Mouse (Mus musculus) T-helper 17 cell (primary cell): ENCODE measurements around the gene Ndst4.

Experiments used
- in situ Hi-C, 2 experiments: fragments of 300-600 bp; cut with MboI, MseI; formaldehyde crosslinking; loops; 1 replicate in 1 of 2; 2 replicates in 1 of 2; pipeline ENCODE4 v1.15.1; 2025; ENCODE audit warnings: high pct_unique_total_duplicates in 2 of 2

Ndst4 gene

DNA sequence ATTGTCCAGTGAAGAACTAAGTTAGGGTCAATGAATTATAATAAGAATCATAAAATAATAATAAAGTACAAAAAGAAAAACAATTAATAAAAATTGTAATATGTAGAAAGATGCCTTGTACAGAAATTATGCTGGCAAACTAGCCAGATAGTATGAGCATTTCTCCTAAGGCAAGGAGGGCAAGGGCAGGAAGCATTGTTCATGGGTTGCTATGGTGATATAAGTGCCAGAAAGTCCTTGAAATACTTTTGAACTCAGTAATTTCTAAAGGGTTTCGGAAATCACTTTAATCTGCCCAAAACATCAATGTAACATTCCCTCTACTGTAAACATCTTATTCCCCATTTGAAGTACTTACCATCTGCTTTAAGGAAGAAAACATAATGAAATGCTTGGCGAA, 319.1 kb downstream of the Ndst4 start:
- in situ Hi-C loops: no loop called here

DNA sequence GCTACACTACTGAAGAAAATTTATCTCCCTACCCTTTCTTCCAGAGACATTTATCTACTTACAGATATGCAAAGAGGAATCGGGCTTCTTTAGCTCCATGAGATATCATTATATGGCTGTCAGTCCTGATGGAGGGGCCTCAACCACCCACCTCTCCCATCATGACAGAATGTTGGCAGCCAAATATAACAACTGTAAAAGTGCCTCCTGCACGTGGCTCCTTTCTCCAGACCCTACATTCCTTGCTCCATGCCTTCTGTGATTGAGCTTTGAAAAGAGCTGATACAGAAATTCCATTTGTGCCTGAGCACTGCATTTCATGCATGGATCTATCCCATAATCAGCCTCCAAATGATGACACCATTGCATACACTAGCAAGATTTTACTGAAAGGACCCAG, 331.1 kb downstream of the Ndst4 start:
- in situ Hi-C loops: no loop called here

DNA sequence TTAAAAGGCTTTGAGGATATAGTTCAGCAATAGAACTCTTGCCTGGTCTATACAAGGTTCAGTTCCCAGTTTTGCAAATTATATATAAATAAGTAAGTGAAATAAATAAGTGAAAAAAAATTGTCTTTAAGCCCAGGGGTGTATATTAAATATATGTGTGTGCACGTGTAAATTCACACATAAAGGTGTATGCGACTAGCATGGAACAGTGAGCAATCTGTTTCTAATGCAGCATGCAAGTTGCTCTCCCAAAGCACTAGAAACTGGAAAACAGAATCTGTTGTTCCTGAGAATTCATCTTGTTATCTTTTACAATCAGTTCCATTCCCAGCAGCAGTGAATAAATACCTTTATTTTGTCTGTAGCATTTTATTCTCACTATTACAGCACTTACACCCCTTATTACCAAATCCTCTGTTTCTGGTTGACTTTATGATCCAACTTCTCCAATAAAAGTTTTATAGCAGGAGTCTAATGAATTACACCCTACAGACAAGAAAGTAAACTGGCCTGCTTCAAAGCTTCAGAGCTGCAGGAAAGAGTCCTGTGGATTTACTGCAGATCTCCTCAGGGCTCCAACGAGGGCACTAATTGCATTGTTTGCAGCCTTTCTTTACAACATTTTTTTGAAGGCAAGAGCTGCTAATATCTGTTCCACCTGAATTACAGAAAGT, 340.7 kb downstream of the Ndst4 start:
- in situ Hi-C loops: no loop called here

DNA sequence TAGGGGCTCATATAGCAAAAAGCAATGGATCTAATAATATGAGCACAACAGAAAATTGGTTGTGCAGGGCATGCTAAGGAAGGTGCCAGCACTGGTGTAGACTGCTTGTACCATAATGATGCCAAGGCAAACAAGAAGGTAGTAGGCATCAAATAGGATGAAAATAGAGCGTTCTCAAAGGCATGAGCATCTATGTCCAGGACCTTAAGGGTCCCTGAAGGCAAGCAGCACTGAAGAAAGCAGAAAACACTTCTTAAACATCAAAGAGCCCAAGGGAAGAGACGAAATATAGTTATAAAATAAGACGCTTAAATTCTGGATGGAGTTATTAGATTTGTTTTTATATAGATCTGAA, 341.2 kb downstream of the Ndst4 start:
- in situ Hi-C loops: no loop called here

DNA sequence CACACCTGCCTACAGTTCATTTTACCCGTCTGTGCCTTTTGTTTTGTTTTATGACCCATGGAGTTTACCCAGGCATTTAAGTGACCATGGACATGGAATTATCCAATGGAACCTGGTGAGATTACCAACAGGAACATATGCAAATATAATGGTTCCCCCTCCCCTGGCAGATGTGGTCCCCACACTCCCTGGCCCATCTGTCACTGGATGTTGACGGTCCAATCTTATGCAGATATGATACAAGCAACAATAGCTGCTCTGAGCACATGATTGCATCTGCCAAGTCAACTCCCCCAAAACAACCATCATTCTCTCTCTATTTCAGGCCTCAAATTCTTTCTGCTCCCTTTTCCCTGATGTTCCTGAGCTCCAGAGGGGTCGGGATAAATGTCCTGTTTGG, 342.5 kb downstream of the Ndst4 start:
- in situ Hi-C loops: no loop called here

DNA sequence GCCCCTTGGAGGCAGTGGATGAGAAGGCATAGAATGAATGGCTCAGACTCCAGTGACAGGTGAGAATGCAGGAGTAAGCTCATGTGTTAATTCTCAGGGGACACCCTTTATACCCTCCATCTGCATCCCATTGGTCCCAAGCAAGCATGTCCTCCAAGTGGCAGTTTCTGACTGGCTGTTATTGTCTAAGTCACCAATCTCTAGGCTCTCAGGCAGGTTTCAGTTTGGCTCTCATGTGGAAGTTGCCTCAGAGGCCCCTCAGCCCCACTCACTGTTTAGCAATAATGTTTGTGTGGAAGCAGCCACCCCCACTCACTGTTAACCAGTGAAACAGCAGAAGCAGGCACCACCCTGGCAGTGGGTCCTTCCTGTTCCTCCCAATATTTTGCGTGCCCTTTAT, 353.0 kb downstream of the Ndst4 start:
- in situ Hi-C loops: no loop called here

DNA sequence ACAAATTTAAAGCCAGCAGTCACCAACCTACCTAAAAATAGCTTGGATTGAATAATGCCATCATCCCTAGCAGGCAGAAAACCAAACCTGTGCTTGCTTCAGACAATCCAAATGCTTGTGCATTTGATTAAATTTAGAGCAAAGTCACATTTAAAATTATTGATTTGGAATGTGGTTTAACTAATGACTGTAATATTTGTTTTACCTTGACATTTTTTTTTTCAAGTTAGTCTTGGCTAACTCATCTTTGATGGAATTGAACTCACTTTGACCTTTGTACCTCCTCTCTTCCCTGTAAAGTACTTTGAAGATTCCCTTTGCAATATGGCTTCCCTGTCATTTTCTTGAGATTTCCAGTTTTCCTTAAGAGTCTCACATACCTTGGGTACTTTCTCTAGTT, 356.8 kb downstream of the Ndst4 start:
- in situ Hi-C loops: no loop called here
